Mouse (Mus musculus) midbrain, embryonic 15.5 days (tissue): Measurements from ENCODE around the gene Gm21987. TPM values are rescaled to one million over a fixed set of nuclear protein-coding genes. Genes with fewer than 3 reads are reported as not detected.

Source experiments
- ATAC-seq: fragments of 200-750 bp; cut with Nextera tagmentation; replicated peaks from 2 replicates; pipeline ENCODE4 v1.8.0; 2017; ENCODE audit warnings: moderate TSS enrichment
- H3K27ac ChIP-seq: fragments of 300-500 bp; sonication (generic); 2 replicates; pipeline ENCODE4 v1.5.1; 2015; ENCODE audit warnings: mild to moderate bottlenecking, inconsistent platforms
- H3K27me3 ChIP-seq: fragments of 300-500 bp; sonication (generic); replicated peaks from 2 replicates; pipeline ENCODE4 v1.6.1; 2015; ENCODE audit warnings: inconsistent platforms
- H3K36me3 ChIP-seq: fragments of 300-500 bp; sonication (generic); replicated peaks from 2 replicates; pipeline ENCODE4 v1.6.1; 2015; ENCODE audit warnings: inconsistent platforms
- H3K4me1 ChIP-seq: fragments of 300-500 bp; sonication (generic); 2 replicates; pipeline ENCODE4 v1.6.1; 2015; ENCODE audit warnings: inconsistent platforms
- H3K4me2 ChIP-seq: fragments of 300-500 bp; sonication (generic); 2 replicates; pipeline ENCODE4 v1.6.1; 2015; ENCODE audit warnings: inconsistent platforms, mild to moderate bottlenecking, moderate library complexity
- H3K4me3 ChIP-seq: fragments of 300-500 bp; sonication (generic); 2 replicates; pipeline ENCODE4 v1.5.1; 2015; ENCODE audit warnings: mild to moderate bottlenecking, inconsistent platforms
- H3K9ac ChIP-seq: fragments of 300-500 bp; sonication (generic); 2 replicates; pipeline ENCODE4 v1.6.1; 2015; ENCODE audit warnings: mild to moderate bottlenecking, inconsistent platforms
- H3K9me3 ChIP-seq: fragments of 300-500 bp; sonication (generic); 2 replicates; pipeline ENCODE4 v1.6.1; 2016; ENCODE audit warnings: inconsistent platforms
- WGBS: fragments of 180-500 bp; shearing (Covaris S2); methylation state at CpG from one replicate; pipeline ENCODE4 v1.1.7; 2015; ENCODE audit warnings: mixed read lengths; 5-methylcytosine and 5-hydroxymethylcytosine counted together
- polyA plus RNA-seq: library from polyadenylated mRNA; unstranded; fragments of >200 nt; fragmentation: Nextera tagmentation; extraction: Ambion mirVana; gene quantifications from 2 replicates; pipeline ENCODE4 v1.2.1, GENCODE M21; 2015

Gene Gm21987
- polyA plus RNA-seq, 1 experiment from 2014 or later: not detected

DNA sequence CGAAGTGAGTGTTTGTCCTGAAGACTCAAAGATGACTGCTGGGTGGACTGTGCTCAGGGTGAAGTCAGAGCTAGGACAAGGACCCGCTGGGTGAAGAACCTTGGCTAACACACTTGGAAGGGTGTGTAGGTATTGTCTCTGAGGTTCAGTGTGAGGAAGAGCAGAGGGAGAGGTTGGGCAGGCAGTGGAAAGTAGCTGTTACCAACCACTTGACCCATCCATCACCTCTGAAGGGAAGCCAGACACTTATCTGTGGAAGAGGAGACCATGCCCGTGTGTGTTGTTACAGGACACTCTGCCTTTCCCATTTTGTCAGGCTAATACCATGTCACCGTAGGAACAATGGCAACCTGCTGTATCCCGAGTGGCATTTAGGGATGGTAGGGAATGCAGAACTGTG, 59.5 kb downstream of the Gm21987 start:
- H3K4me2 ChIP-seq: no peak overlapping the region
- no peaks in the 10 kb centered on the region for H3K4me1 ChIP-seq
- no peak overlapping the region for H3K4me3 ChIP-seq
- no peak for ATAC-seq
- H3K9ac ChIP-seq: no peak overlapping the region
- no peaks in the 10 kb centered on the region for H3K9me3 ChIP-seq
- no peaks in the 10 kb centered on the region for H3K36me3 ChIP-seq
- no peak overlapping the region for H3K27ac ChIP-seq
- 76% methylated on average over 5 of the region's 5 CpGs for WGBS
- H3K27me3 ChIP-seq: no peaks in the 10 kb centered on the region

DNA sequence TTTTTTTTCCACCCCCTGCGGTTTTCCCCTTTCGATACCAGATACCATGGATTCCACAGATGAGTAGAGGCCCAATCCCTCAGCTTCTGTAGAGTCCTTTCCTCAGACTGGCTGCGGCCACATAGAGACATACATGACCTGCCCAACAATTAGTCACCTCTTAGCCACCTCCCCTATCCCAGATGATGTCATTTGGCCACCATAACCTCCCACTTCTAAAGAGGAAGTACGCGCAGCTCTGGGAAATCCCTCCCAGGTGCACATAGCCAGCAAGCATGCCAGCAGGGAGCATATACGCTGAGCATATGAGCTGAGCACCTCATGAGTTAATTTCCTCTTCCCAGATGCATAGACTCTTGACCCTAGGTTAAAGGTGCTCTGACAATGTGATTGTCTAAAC, 59.9 kb downstream of the Gm21987 start:
- Histone ChIP-seq H3K9ac (no peak overlapping the region), H3K4me3 (no peak overlapping the region), H3K27me3 (no peaks in the 10 kb centered on the region), H3K36me3 (no peaks in the 10 kb centered on the region), H3K4me1 (no peaks in the 10 kb centered on the region), H3K27ac (no peak overlapping the region), H3K4me2 (no peak overlapping the region), H3K9me3 (no peaks in the 10 kb centered on the region)
- 83% methylated on average over 6 of the region's 6 CpGs for WGBS
- no peak for ATAC-seq

DNA sequence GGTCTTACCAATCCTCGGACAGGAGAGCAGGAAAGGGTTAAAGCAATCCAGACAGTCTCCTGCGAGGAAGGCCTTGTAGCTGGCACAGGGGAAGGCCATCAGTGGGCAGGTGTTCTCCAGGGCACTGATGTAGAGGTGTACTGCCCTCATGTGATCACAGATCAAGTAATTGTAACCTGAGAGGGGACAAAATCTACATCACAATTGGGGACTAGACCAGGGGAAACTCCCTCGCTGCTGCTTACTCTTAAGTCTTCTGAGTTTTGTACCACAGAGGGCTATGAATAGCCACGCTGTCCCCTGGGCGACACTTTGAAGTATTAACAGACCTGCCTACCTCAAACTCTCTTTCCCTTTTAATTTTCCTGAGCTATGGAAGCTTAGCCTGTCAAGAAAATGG, 60.7 kb downstream of the Gm21987 start:
- H3K27me3 ChIP-seq: no peaks in the 10 kb centered on the region
- H3K4me2 ChIP-seq: no peak overlapping the region
- no peak overlapping the region for H3K4me3 ChIP-seq
- H3K4me1 ChIP-seq: no peaks in the 10 kb centered on the region
- H3K27ac ChIP-seq: no peak overlapping the region
- no peaks in the 10 kb centered on the region for H3K36me3 ChIP-seq
- no peak for ATAC-seq
- WGBS: 39% methylated on average over 5 of the region's 5 CpGs
- H3K9me3 ChIP-seq: no peaks in the 10 kb centered on the region
- H3K9ac ChIP-seq: no peak overlapping the region

DNA sequence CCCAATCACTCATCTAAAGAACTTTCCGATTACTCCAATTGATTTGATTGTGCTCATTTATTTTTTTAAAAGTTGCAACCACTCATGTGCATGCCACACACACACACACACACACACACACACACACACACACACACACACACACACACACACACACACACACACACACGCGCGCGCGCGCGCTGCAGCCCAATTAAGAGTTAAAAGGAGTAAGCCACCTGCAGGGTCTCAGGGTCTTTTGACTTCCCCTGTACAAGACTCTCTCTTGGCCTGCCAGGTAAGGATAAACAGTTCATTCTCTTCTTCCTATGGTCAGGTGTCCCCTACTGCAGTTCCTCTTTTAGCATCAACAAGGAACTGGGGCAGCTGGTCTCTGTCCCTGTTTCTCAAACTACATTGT, 61.6 kb downstream of the Gm21987 start:
- H3K4me2 ChIP-seq: no peak overlapping the region
- no peak overlapping the region for H3K9ac ChIP-seq
- no peaks in the 10 kb centered on the region for H3K27me3 ChIP-seq
- no peak overlapping the region for H3K27ac ChIP-seq
- H3K36me3 ChIP-seq: no peaks in the 10 kb centered on the region
- no peak overlapping the region for H3K4me3 ChIP-seq
- no peaks in the 10 kb centered on the region for H3K9me3 ChIP-seq
- H3K4me1 ChIP-seq: no peaks in the 10 kb centered on the region
- no peak for ATAC-seq
- WGBS: 98% methylated on average over 8 of the region's 8 CpGs

Other genes with a start within 250 kb of the Gm21987 start
- gene Nr1i2, start 52.2 kb upstream of the Gm21987 start, polyA plus RNA-seq: 0.08 TPM in 1 of 2 replicates, not detected in the other
- 1.1 and 1.5 TPM in 2 replicates for gene Maats1, start 4.9 kb upstream of the Gm21987 start, polyA plus RNA-seq
- 75.4 and 77.9 TPM in 2 replicates for gene Cox17, start within 50 bp of the Gm21987 start, polyA plus RNA-seq
- gene Popdc2, start 15.2 kb downstream of the Gm21987 start, polyA plus RNA-seq: 0.57 and 1.4 TPM in 2 replicates
- gene Pla1a, start 86.1 kb downstream of the Gm21987 start, polyA plus RNA-seq: 0.42 and 0.61 TPM in 2 replicates
- 152 and 161 TPM in 2 replicates for gene Adprh, start 105.7 kb downstream of the Gm21987 start, polyA plus RNA-seq
- gene Cd80, start 108.5 kb downstream of the Gm21987 start, polyA plus RNA-seq: 0.54 and 0.75 TPM in 2 replicates
- 32.0 and 33.0 TPM in 2 replicates for gene Timmdc1, start 175.6 kb downstream of the Gm21987 start, polyA plus RNA-seq
- gene Poglut1, start 203.2 kb downstream of the Gm21987 start, polyA plus RNA-seq: 52.6 and 56.4 TPM in 2 replicates
- gene Tmem39a, start 211.7 kb downstream of the Gm21987 start, polyA plus RNA-seq: 35.4 and 40.8 TPM in 2 replicates